19 mouse cellular contexts compared by ENCODE assay signal in genomic region chr6:29832356-29832755, GRCm38 (mm10).
"Had no signal": no experiment of that assay in that cellular context is flagged by ENCODE, and none has a peak within 500 bp of the region (broad histone marks: within the 10 kb centered on the region; RNA-seq: fewer than 3 reads in every experiment).

No protein-coding gene starts in this region.

- ATAC-seq: midbrain, embryonic 16.5 days had no signal

- H3K27ac ChIP-seq: midbrain, embryonic 10.5 days; midbrain, embryonic 12.5 days; neural tube, embryonic 12.5 days; neural tube, embryonic 15.5 days had no signal

- DNase-seq: lung, adult 18-20 months; lung, embryonic 14.5 days; lung, postnatal 10 days; lung, postnatal 4 days; midbrain, embryonic 14.5 days; retina, postnatal 1 day; right cerebral cortex, adult 18-20 months; right cerebral cortex, postnatal 25 days; right cerebral cortex, postnatal 4 days; spleen, adult 18-20 months; thymus, adult 18-20 months; thymus, postnatal 14 days; thymus, postnatal 36 days had no signal

- H3K9ac ChIP-seq: lung, embryonic 14.5 days; midbrain, embryonic 12.5 days; neural tube, embryonic 12.5 days; neural tube, embryonic 15.5 days had no signal

- H3K36me3 ChIP-seq: midbrain, embryonic 10.5 days; midbrain, embryonic 12.5 days; neural tube, embryonic 12.5 days; neural tube, embryonic 15.5 days had no signal

- H3K27me3 ChIP-seq: midbrain, embryonic 12.5 days; neural tube, embryonic 12.5 days; neural tube, embryonic 15.5 days had no signal

- H3K4me1 ChIP-seq: midbrain, embryonic 10.5 days; midbrain, embryonic 12.5 days; neural tube, embryonic 12.5 days; neural tube, embryonic 15.5 days had no signal

- H3K4me3 ChIP-seq: midbrain, embryonic 10.5 days; midbrain, embryonic 12.5 days; myocyte; neural tube, embryonic 12.5 days; neural tube, embryonic 15.5 days had no signal

- H3K9me3 ChIP-seq: midbrain, embryonic 10.5 days; midbrain, embryonic 12.5 days; neural tube, embryonic 12.5 days; neural tube, embryonic 15.5 days had no signal

- H3K4me2 ChIP-seq: lung, embryonic 14.5 days; midbrain, embryonic 12.5 days; neural tube, embryonic 12.5 days; neural tube, embryonic 15.5 days had no signal
